Mouse (Mus musculus): ENCODE measurements around the gene Commd2.

Gene Commd2

GRCm38 (mm10) chr3:57612430-57612997, 39.0 kb downstream of the Commd2 start:
- no peak for DNase-seq

GRCm38 (mm10) chr3:57611776-57612175, 39.7 kb downstream of the Commd2 start:
- no peak for DNase-seq

GRCm38 (mm10) chr3:57604618-57605015, 46.9 kb downstream of the Commd2 start:
- no peak for DNase-seq

GRCm38 (mm10) chr3:57603891-57604617, 47.5 kb downstream of the Commd2 start:
- DNase-seq = peak; percentile 18 to 28

GRCm38 (mm10) chr3:57602610-57603009, 48.9 kb downstream of the Commd2 start:
- DNase-seq = no peak

GRCm38 (mm10) chr3:57596566-57596965, 54.9 kb downstream of the Commd2 start:
- DNase-seq = no peak

- peak in 1 of 2 experiments; percentile 66 for DNase-seq
Measured at GRCm38 (mm10) chr3:57595506-57595905, 56.0 kb downstream of the Commd2 start.

Data from kidney, adult 8-10 months (tissue).